8 mouse cellular contexts compared by ENCODE assay signal in genomic region chr3:38232111-38233076, GRCm38 (mm10).
A peak's percentile ranks its signal among the peaks of the same experiment; 100 is the strongest.
DNase-seq lines count a peak whose midpoint lies in the region; ATAC-seq lines count a peak whose summit lies in the region.

No protein-coding gene starts in this region.

- peak; percentile 25 for DNase-seq in liver
- DNase-seq in liver, embryonic 11.5 days (ENCODE audit: low spot score) = no peak
- peak; percentile 49 to 67 for DNase-seq in kidney, postnatal 36 days
- peak; percentile 64 for DNase-seq in neural tube, embryonic 10.5 days (ENCODE audit: extremely low spot score, low spot score)

- H3K4me3 ChIP-seq in liver, embryonic 11.5 days (ENCODE audit: low read depth, low read length) = no peak overlapping the region
- H3K4me3 ChIP-seq in embryonic facial prominence, embryonic 15.5 days (replicated peaks) = no peak overlapping the region
- no peak overlapping the region for H3K4me3 ChIP-seq in heart, embryonic 14.5 days (ENCODE audit: control insufficient read depth in 1 of 2, insufficient read depth in 1 of 2, low read depth in 1 of 2, low read length in 2 of 2)

- H3K27me3 ChIP-seq in liver, embryonic 11.5 days (replicated peaks; ENCODE audit: control insufficient read depth, insufficient read depth, low read length) = no peaks in the 10 kb centered on the region
- H3K27me3 ChIP-seq in embryonic facial prominence, embryonic 15.5 days = no peaks in the 10 kb centered on the region
- no peaks in the 10 kb centered on the region for H3K27me3 ChIP-seq in heart, embryonic 14.5 days (ENCODE audit: control insufficient read depth, insufficient read depth, low read length)

- H3K4me1 ChIP-seq in liver, embryonic 11.5 days (replicated peaks; ENCODE audit: control insufficient read depth, insufficient read depth, low read length) = no peaks in the 10 kb centered on the region
- peaks cover 16% of the 10 kb centered on the region for H3K4me1 ChIP-seq in embryonic facial prominence, embryonic 15.5 days
- H3K4me1 ChIP-seq in heart, embryonic 14.5 days (ENCODE audit: control insufficient read depth in 2 of 2, insufficient read depth in 2 of 2, low read length in 2 of 2) = peaks cover 10 to 24% of the 10 kb centered on the region in 2 experiments

- ATAC-seq in liver, embryonic 11.5 days (replicated peaks; ENCODE audit: low FRiP score) = no peak; the same call in 1 of the 2 replicates
- peak; percentile 87 for ATAC-seq in embryonic facial prominence, embryonic 15.5 days (ENCODE audit: insufficient number of reproducible peaks, low FRiP score, low TSS enrichment, low read depth)
- ATAC-seq in heart, embryonic 14.5 days (ENCODE audit: insufficient number of reproducible peaks, insufficient read depth, low FRiP score, low read depth) = peak; percentile 82
- ATAC-seq in megakaryocyte progenitor cell, adult 5-6 weeks (replicated peaks; ENCODE audit: poor library complexity) = no peak
- no peak for ATAC-seq in inflammation-experienced regulatory T-cells, adult 6 months

- H3K9ac ChIP-seq in liver, embryonic 11.5 days (ENCODE audit: low read depth, low read length) = no peak overlapping the region
- H3K9ac ChIP-seq in embryonic facial prominence, embryonic 15.5 days = no peak overlapping the region
- H3K9ac ChIP-seq in heart, embryonic 14.5 days (ENCODE audit: low read length) = peak overlapping the region; percentile 38; the same call in 1 of the 2 replicates

- WGBS in liver, embryonic 11.5 days = 71% methylated on average over 14 of the region's 15 CpGs
- WGBS in embryonic facial prominence, embryonic 15.5 days = 40% methylated on average over 15 of the region's 15 CpGs
- 46% methylated on average over 14 of the region's 15 CpGs for WGBS in heart, embryonic 14.5 days

- no peaks in the 10 kb centered on the region for H3K9me3 ChIP-seq in liver, embryonic 11.5 days (ENCODE audit: control insufficient read depth, low read length)
- no peaks in the 10 kb centered on the region for H3K9me3 ChIP-seq in embryonic facial prominence, embryonic 15.5 days (replicated peaks)
- H3K9me3 ChIP-seq in heart, embryonic 14.5 days (ENCODE audit: control insufficient read depth, low read length) = no peaks in the 10 kb centered on the region

- H3K4me2 ChIP-seq in liver, embryonic 11.5 days = no peak overlapping the region
- no peak overlapping the region for H3K4me2 ChIP-seq in embryonic facial prominence, embryonic 15.5 days (replicated peaks)
- peak overlapping the region; percentile 43 for H3K4me2 ChIP-seq in heart, embryonic 14.5 days (ENCODE audit: low read length)

- H3K27ac ChIP-seq in liver, embryonic 11.5 days (ENCODE audit: low read depth, low read length) = no peak overlapping the region
- H3K27ac ChIP-seq in embryonic facial prominence, embryonic 15.5 days (replicated peaks) = peak overlapping the region; percentile 48; the same call in 1 of the 2 replicates
- peak overlapping the region; percentile 23 to 73 for H3K27ac ChIP-seq in heart, embryonic 14.5 days (replicated peaks in 1 of 2; ENCODE audit: control insufficient read depth in 1 of 2, insufficient read depth in 1 of 2, low read depth in 2 of 2, low read length in 2 of 2)

- no peaks in the 10 kb centered on the region for H3K36me3 ChIP-seq in liver, embryonic 11.5 days (ENCODE audit: control insufficient read depth, insufficient read depth, low read length)
- H3K36me3 ChIP-seq in embryonic facial prominence, embryonic 15.5 days = no peaks in the 10 kb centered on the region
- no peaks in the 10 kb centered on the region for H3K36me3 ChIP-seq in heart, embryonic 14.5 days (ENCODE audit: control insufficient read depth, insufficient read depth, low read length)

Comparison
In these comparisons a context has a peak if more than half of its experiments do, and no peak if none do; other contexts are left out.
1. ATAC-seq: peak in embryonic facial prominence, embryonic 15.5 days (single experiment) and heart, embryonic 14.5 days (single experiment); none in liver, embryonic 11.5 days (single experiment), megakaryocyte progenitor cell, adult 5-6 weeks (single experiment) and inflammation-experienced regulatory T-cells, adult 6 months (single experiment).